Mouse (Mus musculus): Measurements from ENCODE around the gene Srrm3. TPM values are rescaled to one million over a fixed set of nuclear protein-coding genes. Genes with fewer than 3 reads are reported as not detected.

Gene Srrm3
- polyA plus RNA-seq, 1 experiment from 2014 or later = 0.16 TPM

GRCm38 (mm10) chr5:135894958-135895357 is 88.3 kb downstream of the Srrm3 start:
- no peak for TF ChIP-seq CTCF (IDR thresholded peaks at IDR 0.05; ENCODE audit: low read depth)
- 0 out of 2 replicates have a peak, but pooled peaks cover 3% of the 10 kb centered on the region for H3K4me1 ChIP-seq (replicated peaks; ENCODE audit: insufficient read depth, low read length)
- no peak for DNase-seq (ENCODE audit: low spot score)
- no peaks in the 10 kb centered on the region for H3K27me3 ChIP-seq (ENCODE audit: insufficient read depth, low read length)
- H3K4me2 ChIP-seq (ENCODE audit: low read length) = no peak overlapping the region
- no peak overlapping the region for H3K27ac ChIP-seq
- no peak for ATAC-seq (replicated peaks; ENCODE audit: low FRiP score, low read depth)
- no peak overlapping the region for H3K4me3 ChIP-seq (replicated peaks; ENCODE audit: low read depth, low read length)
- 81% methylated on average over 6 of the region's 6 CpGs for WGBS
- H3K36me3 ChIP-seq (ENCODE audit: insufficient read depth, low read length) = no peaks in the 10 kb centered on the region
- no peaks in the 10 kb centered on the region for H3K9me3 ChIP-seq (replicated peaks; ENCODE audit: low read length)
- H3K9ac ChIP-seq (ENCODE audit: low read depth, low read length) = no peak overlapping the region

DNA sequence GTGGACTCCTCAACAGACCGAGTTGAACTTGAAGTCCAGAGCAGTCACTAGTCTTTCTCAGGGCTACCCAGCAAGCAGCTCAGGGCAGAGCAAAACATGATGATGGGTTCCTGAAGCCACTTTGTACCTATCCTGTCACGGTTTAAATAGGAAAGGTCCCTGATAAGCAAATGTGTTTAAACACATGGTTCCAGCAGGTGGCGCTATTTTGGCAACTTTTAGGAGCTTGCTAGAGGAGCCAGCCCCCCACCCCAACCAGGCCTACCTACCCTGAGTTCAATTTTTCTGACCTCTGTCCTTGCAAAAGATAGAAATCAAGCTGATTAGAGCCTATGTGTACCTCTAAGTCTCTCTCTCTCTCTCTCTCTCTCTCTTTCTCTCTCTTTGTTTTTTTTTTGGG is 91.3 kb downstream of the Srrm3 start:
- 29% methylated on average over 3 of the region's 3 CpGs for WGBS
- TF ChIP-seq CTCF (IDR thresholded peaks at IDR 0.05; ENCODE audit: low read depth) = peak; percentile 66
- H3K4me2 ChIP-seq (ENCODE audit: low read length) = no peak overlapping the region
- H3K4me1 ChIP-seq (replicated peaks; ENCODE audit: insufficient read depth, low read length) = no peaks in the 10 kb centered on the region
- peak; percentile 71 for DNase-seq (ENCODE audit: low spot score)
- no peak overlapping the region for H3K9ac ChIP-seq (ENCODE audit: low read depth, low read length)
- no peak for ATAC-seq (replicated peaks; ENCODE audit: low FRiP score, low read depth)
- no peaks in the 10 kb centered on the region for H3K9me3 ChIP-seq (replicated peaks; ENCODE audit: low read length)
- no peaks in the 10 kb centered on the region for H3K27me3 ChIP-seq (ENCODE audit: insufficient read depth, low read length)
- no peaks in the 10 kb centered on the region for H3K36me3 ChIP-seq (ENCODE audit: insufficient read depth, low read length)
- H3K27ac ChIP-seq = no peak overlapping the region
- no peak overlapping the region for H3K4me3 ChIP-seq (replicated peaks; ENCODE audit: low read depth, low read length)

GRCm38 (mm10) chr5:135898995-135899394 is 92.3 kb downstream of the Srrm3 start:
- H3K9ac ChIP-seq (ENCODE audit: low read depth, low read length) = no peak overlapping the region
- no peak overlapping the region for H3K4me3 ChIP-seq (replicated peaks; ENCODE audit: low read depth, low read length)
- H3K4me1 ChIP-seq (replicated peaks; ENCODE audit: insufficient read depth, low read length) = no peaks in the 10 kb centered on the region
- DNase-seq (ENCODE audit: low spot score) = no peak
- WGBS = 78% methylated on average over 4 of the region's 4 CpGs
- ATAC-seq (replicated peaks; ENCODE audit: low FRiP score, low read depth) = no peak
- no peaks in the 10 kb centered on the region for H3K27me3 ChIP-seq (ENCODE audit: insufficient read depth, low read length)
- H3K9me3 ChIP-seq (replicated peaks; ENCODE audit: low read length) = no peaks in the 10 kb centered on the region
- no peaks in the 10 kb centered on the region for H3K36me3 ChIP-seq (ENCODE audit: insufficient read depth, low read length)
- TF ChIP-seq CTCF (IDR thresholded peaks at IDR 0.05; ENCODE audit: low read depth) = no peak
- H3K4me2 ChIP-seq (ENCODE audit: low read length) = no peak overlapping the region
- no peak overlapping the region for H3K27ac ChIP-seq

DNA sequence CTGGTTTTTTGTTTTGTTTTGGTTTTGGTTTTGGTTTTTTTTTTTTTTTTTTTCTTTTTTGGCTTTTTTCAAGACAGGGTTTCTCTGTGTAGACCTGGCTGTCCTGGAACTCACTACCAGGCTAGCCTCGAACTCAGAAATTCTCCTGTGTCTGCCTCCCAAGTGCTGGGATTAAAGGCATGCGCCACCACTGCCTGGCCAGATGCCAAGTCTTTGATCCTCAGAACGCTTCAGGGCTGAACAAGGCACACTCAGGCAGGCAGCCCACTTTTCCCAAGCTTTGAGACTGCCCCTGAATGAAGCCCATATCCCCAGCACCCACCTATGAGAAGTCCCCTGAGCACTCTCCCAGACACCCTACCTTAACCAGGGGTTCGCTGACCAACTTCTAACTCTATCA is 93.1 kb downstream of the Srrm3 start:
- no peak overlapping the region for H3K4me2 ChIP-seq (ENCODE audit: low read length)
- no peak overlapping the region for H3K9ac ChIP-seq (ENCODE audit: low read depth, low read length)
- ATAC-seq (replicated peaks; ENCODE audit: low FRiP score, low read depth) (no peak), DNase-seq (ENCODE audit: low spot score) (no peak)
- H3K27ac ChIP-seq = no peak overlapping the region
- no peaks in the 10 kb centered on the region for H3K9me3 ChIP-seq (replicated peaks; ENCODE audit: low read length)
- no peaks in the 10 kb centered on the region for H3K36me3 ChIP-seq (ENCODE audit: insufficient read depth, low read length)
- no peak for TF ChIP-seq CTCF (IDR thresholded peaks at IDR 0.05; ENCODE audit: low read depth)
- WGBS = 57% methylated on average over 4 of the region's 4 CpGs
- no peaks in the 10 kb centered on the region for H3K27me3 ChIP-seq (ENCODE audit: insufficient read depth, low read length)
- no peaks in the 10 kb centered on the region for H3K4me1 ChIP-seq (replicated peaks; ENCODE audit: insufficient read depth, low read length)
- no peak overlapping the region for H3K4me3 ChIP-seq (replicated peaks; ENCODE audit: low read depth, low read length)

DNA sequence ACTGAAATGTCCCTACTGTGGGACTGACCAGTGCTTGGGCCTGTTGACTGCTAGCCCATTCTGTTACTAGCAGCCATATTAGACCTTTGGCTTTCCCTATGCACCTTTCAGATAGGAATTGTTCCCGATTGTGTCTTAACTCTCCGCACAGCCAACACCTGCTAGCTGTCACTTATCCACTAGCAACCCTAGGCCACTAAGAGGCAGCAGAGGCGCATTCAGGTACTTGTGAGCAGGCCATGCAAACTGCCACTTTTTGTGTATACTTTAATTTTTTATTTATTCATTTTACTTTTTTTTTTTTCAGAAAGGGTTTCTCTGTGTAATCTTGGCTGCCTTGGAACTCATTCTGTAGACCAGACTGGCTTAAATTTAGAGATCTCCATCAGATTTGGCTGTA is 94.0 kb downstream of the Srrm3 start:
- Histone ChIP-seq H3K9ac (ENCODE audit: low read depth, low read length) (no peak overlapping the region), H3K4me1 (replicated peaks; ENCODE audit: insufficient read depth, low read length) (no peaks in the 10 kb centered on the region), H3K27ac (no peak overlapping the region), H3K27me3 (ENCODE audit: insufficient read depth, low read length) (no peaks in the 10 kb centered on the region), H3K4me2 (ENCODE audit: low read length) (no peak overlapping the region), H3K9me3 (replicated peaks; ENCODE audit: low read length) (no peaks in the 10 kb centered on the region), H3K4me3 (replicated peaks; ENCODE audit: low read depth, low read length) (no peak overlapping the region), H3K36me3 (ENCODE audit: insufficient read depth, low read length) (no peaks in the 10 kb centered on the region)
- 71% methylated on average over 3 of the region's 3 CpGs for WGBS
- DNase-seq (ENCODE audit: low spot score) (no peak), ATAC-seq (replicated peaks; ENCODE audit: low FRiP score, low read depth) (no peak)
- TF ChIP-seq CTCF (IDR thresholded peaks at IDR 0.05; ENCODE audit: low read depth) = peak; percentile 52; the same call in 1 of the 2 replicates

- Histone ChIP-seq H3K4me2 (ENCODE audit: low read length) (no peak overlapping the region), H3K9me3 (replicated peaks; ENCODE audit: low read length) (no peaks in the 10 kb centered on the region), H3K36me3 (ENCODE audit: insufficient read depth, low read length) (no peaks in the 10 kb centered on the region), H3K27ac (no peak overlapping the region), H3K9ac (ENCODE audit: low read depth, low read length) (no peak overlapping the region), H3K4me3 (replicated peaks; ENCODE audit: low read depth, low read length) (no peak overlapping the region), H3K4me1 (replicated peaks; ENCODE audit: insufficient read depth, low read length) (no peaks in the 10 kb centered on the region), H3K27me3 (ENCODE audit: insufficient read depth, low read length) (no peaks in the 10 kb centered on the region)
- 63% methylated on average over 6 of the region's 6 CpGs for WGBS
- DNase-seq (ENCODE audit: low spot score) = no peak
- TF ChIP-seq CTCF (IDR thresholded peaks at IDR 0.05; ENCODE audit: low read depth) = peak; percentile 52
- no peak for ATAC-seq (replicated peaks; ENCODE audit: low FRiP score, low read depth)
Measured at GRCm38 (mm10) chr5:135901354-135902095, 94.8 kb downstream of the Srrm3 start.

All from kidney, postnatal 0 days (tissue).